Mouse (Mus musculus): Measurements from ENCODE around the gene Kremen2. TPM values are rescaled to one million over a fixed set of nuclear protein-coding genes. Genes with fewer than 3 reads are reported as not detected.
A peak's percentile ranks its signal among the peaks of the same experiment; 100 is the strongest.

Gene Kremen2
- polyA plus RNA-seq, 1 experiment from 2014 or later: 0.74 TPM

DNA sequence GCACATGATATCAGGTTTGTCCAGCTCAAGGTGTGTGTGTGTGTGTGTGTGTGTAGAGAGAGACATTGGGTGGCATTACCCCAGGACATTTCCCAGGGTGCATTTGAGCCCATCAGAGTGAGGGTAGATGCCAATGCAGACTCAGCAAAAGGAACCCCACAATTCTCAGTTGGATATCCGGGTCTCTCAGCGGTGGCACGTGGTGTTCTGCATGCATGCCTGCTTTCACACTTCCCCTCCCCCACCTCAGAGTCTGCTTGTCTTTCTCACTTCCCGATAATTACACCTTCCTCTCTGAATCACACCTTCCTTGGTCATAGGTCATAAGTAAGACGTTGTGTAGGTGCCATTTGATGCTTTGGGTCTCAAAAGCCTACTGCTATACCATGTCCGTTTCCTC lies 2.4 kb upstream of the Kremen2 start:
- DNase-seq (ENCODE audit: low spot score) (no peak), ATAC-seq (ENCODE audit: low FRiP score) (no peak)
- Histone ChIP-seq H3K9me3 (ENCODE audit: control insufficient read depth, low read length) (no peaks in the 10 kb centered on the region), H3K9ac (no peak overlapping the region), H3K36me3 (replicated peaks; ENCODE audit: control insufficient read depth, insufficient read depth) (peaks cover 19% of the 10 kb centered on the region), H3K4me3 (replicated peaks; ENCODE audit: low read length) (no peak overlapping the region), H3K27ac (no peak overlapping the region), H3K4me1 (replicated peaks; ENCODE audit: control insufficient read depth, insufficient read depth, low read length) (peaks cover 20% of the 10 kb centered on the region), H3K4me2 (replicated peaks) (no peak overlapping the region), H3K27me3 (ENCODE audit: control insufficient read depth, insufficient read depth, low read length) (peaks cover 49% of the 10 kb centered on the region)
- 44% methylated on average over 6 of the region's 6 CpGs for WGBS

GRCm38 (mm10) chr17:23747471-23747870 lies 1.8 kb upstream of the Kremen2 start:
- WGBS: 88% methylated on average over 3 of the region's 3 CpGs
- ATAC-seq (ENCODE audit: low FRiP score) (no peak), DNase-seq (ENCODE audit: low spot score) (no peak)
- Histone ChIP-seq H3K4me1 (replicated peaks; ENCODE audit: control insufficient read depth, insufficient read depth, low read length) (peaks cover 20% of the 10 kb centered on the region), H3K36me3 (replicated peaks; ENCODE audit: control insufficient read depth, insufficient read depth) (peaks cover 14% of the 10 kb centered on the region), H3K27me3 (ENCODE audit: control insufficient read depth, insufficient read depth, low read length) (peaks cover 54% of the 10 kb centered on the region), H3K27ac (no peak overlapping the region), H3K4me2 (replicated peaks) (no peak overlapping the region), H3K9ac (no peak overlapping the region), H3K9me3 (ENCODE audit: control insufficient read depth, low read length) (no peaks in the 10 kb centered on the region), H3K4me3 (replicated peaks; ENCODE audit: low read length) (no peak overlapping the region)

GRCm38 (mm10) chr17:23746767-23747166 lies 1.1 kb upstream of the Kremen2 start:
- Histone ChIP-seq H3K4me2 (replicated peaks) (no peak overlapping the region), H3K27ac (no peak overlapping the region), H3K9me3 (ENCODE audit: control insufficient read depth, low read length) (no peaks in the 10 kb centered on the region), H3K36me3 (replicated peaks; ENCODE audit: control insufficient read depth, insufficient read depth) (peaks cover 6% of the 10 kb centered on the region), H3K4me3 (replicated peaks; ENCODE audit: low read length) (no peak overlapping the region), H3K27me3 (ENCODE audit: control insufficient read depth, insufficient read depth, low read length) (peaks cover 61% of the 10 kb centered on the region), H3K9ac (no peak overlapping the region), H3K4me1 (replicated peaks; ENCODE audit: control insufficient read depth, insufficient read depth, low read length) (peaks cover 20% of the 10 kb centered on the region)
- WGBS: 84% methylated on average over 3 of the region's 3 CpGs
- DNase-seq (ENCODE audit: low spot score) (no peak), ATAC-seq (ENCODE audit: low FRiP score) (no peak)

GRCm38 (mm10) chr17:23746311-23746710 lies 678 bp upstream of the Kremen2 start:
- no peaks in the 10 kb centered on the region for H3K9me3 ChIP-seq (ENCODE audit: control insufficient read depth, low read length)
- peaks cover 66% of the 10 kb centered on the region for H3K27me3 ChIP-seq (ENCODE audit: control insufficient read depth, insufficient read depth, low read length)
- 3% methylated on average over 12 of the region's 12 CpGs for WGBS
- H3K36me3 ChIP-seq (replicated peaks; ENCODE audit: control insufficient read depth, insufficient read depth): peaks cover 2% of the 10 kb centered on the region
- peak overlapping the region; percentile 35 for H3K4me3 ChIP-seq (replicated peaks; ENCODE audit: low read length)
- no peak overlapping the region for H3K9ac ChIP-seq
- DNase-seq (ENCODE audit: low spot score) (no peak), ATAC-seq (ENCODE audit: low FRiP score) (no peak)
- H3K4me2 ChIP-seq (replicated peaks): peak overlapping the region; percentile 65
- peaks cover 20% of the 10 kb centered on the region for H3K4me1 ChIP-seq (replicated peaks; ENCODE audit: control insufficient read depth, insufficient read depth, low read length)
- no peak overlapping the region for H3K27ac ChIP-seq

GRCm38 (mm10) chr17:23744651-23745050 lies 982 bp downstream of the Kremen2 start:
- 2% methylated on average over 14 of the region's 14 CpGs for WGBS
- H3K9me3 ChIP-seq (ENCODE audit: control insufficient read depth, low read length): no peaks in the 10 kb centered on the region
- H3K4me2 ChIP-seq (replicated peaks): peak overlapping the region; percentile 65; the same call in 1 of the 2 replicates
- no peak overlapping the region for H3K9ac ChIP-seq
- H3K36me3 ChIP-seq (replicated peaks; ENCODE audit: control insufficient read depth, insufficient read depth): no peaks in the 10 kb centered on the region
- H3K4me3 ChIP-seq (replicated peaks; ENCODE audit: low read length): peak overlapping the region; percentile 35; the same call in 1 of the 2 replicates
- no peak overlapping the region for H3K27ac ChIP-seq
- no peak for ATAC-seq (ENCODE audit: low FRiP score)
- H3K4me1 ChIP-seq (replicated peaks; ENCODE audit: control insufficient read depth, insufficient read depth, low read length): peaks cover 20% of the 10 kb centered on the region
- no peak for DNase-seq (ENCODE audit: low spot score)
- H3K27me3 ChIP-seq (ENCODE audit: control insufficient read depth, insufficient read depth, low read length): peaks cover 69% of the 10 kb centered on the region

GRCm38 (mm10) chr17:23744076-23744475 lies 1.6 kb downstream of the Kremen2 start:
- Histone ChIP-seq H3K27me3 (ENCODE audit: control insufficient read depth, insufficient read depth, low read length) (peaks cover 69% of the 10 kb centered on the region), H3K4me2 (replicated peaks) (no peak overlapping the region), H3K9me3 (ENCODE audit: control insufficient read depth, low read length) (no peaks in the 10 kb centered on the region), H3K36me3 (replicated peaks; ENCODE audit: control insufficient read depth, insufficient read depth) (no peaks in the 10 kb centered on the region), H3K4me3 (replicated peaks; ENCODE audit: low read length) (no peak overlapping the region), H3K9ac (no peak overlapping the region), H3K27ac (no peak overlapping the region), H3K4me1 (replicated peaks; ENCODE audit: control insufficient read depth, insufficient read depth, low read length) (peaks cover 22% of the 10 kb centered on the region)
- no peak for DNase-seq (ENCODE audit: low spot score)
- WGBS: 23% methylated on average over 8 of the region's 8 CpGs
- ATAC-seq (ENCODE audit: low FRiP score): no peak

GRCm38 (mm10) chr17:23742941-23743340 lies 2.7 kb downstream of the Kremen2 start:
- Histone ChIP-seq H3K4me3 (replicated peaks; ENCODE audit: low read length) (peak overlapping the region; percentile 21; the same call in 1 of the 2 replicates), H3K9me3 (ENCODE audit: control insufficient read depth, low read length) (no peaks in the 10 kb centered on the region), H3K4me2 (replicated peaks) (no peak overlapping the region; the same call in 1 of the 2 replicates), H3K27ac (no peak overlapping the region), H3K9ac (no peak overlapping the region), H3K27me3 (ENCODE audit: control insufficient read depth, insufficient read depth, low read length) (peaks cover 67% of the 10 kb centered on the region), H3K4me1 (replicated peaks; ENCODE audit: control insufficient read depth, insufficient read depth, low read length) (peaks cover 33% of the 10 kb centered on the region), H3K36me3 (replicated peaks; ENCODE audit: control insufficient read depth, insufficient read depth) (no peaks in the 10 kb centered on the region)
- 62% methylated on average over 12 of the region's 12 CpGs for WGBS
- ATAC-seq (ENCODE audit: low FRiP score): no peak
- DNase-seq (ENCODE audit: low spot score): no peak

DNA sequence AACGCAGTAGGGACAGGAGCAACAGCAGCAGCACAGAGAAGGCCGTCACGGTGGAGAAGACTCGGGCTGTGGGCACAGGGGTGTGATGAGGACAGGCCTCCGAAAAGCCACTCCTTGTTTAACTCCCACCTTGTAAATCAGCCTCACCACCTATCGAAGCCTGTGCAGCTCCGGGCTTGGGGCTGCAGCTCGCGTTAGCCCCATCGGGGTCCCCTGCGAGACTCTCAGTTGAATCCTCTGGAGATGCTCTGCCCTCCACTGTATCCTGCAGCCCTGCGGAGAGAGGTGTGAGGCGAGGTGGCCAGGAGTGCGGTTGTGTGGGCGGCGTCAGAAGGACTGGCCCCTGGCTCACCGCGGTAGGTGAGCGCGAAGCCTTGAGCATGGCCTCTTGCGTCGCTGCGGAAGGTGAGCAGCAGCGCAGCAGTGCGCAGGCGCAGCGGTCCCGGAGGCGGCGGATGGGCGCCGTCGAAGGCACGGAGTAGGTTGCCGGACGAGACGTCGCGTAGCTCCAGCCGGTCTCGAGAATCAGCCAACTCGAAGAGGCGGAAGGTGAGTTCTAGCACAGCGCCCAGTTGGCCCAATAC lies 3.3 kb downstream of the Kremen2 start:
- peaks cover 35% of the 10 kb centered on the region for H3K4me1 ChIP-seq (replicated peaks; ENCODE audit: control insufficient read depth, insufficient read depth, low read length)
- H3K9ac ChIP-seq: peak overlapping the region; percentile 41

DNA sequence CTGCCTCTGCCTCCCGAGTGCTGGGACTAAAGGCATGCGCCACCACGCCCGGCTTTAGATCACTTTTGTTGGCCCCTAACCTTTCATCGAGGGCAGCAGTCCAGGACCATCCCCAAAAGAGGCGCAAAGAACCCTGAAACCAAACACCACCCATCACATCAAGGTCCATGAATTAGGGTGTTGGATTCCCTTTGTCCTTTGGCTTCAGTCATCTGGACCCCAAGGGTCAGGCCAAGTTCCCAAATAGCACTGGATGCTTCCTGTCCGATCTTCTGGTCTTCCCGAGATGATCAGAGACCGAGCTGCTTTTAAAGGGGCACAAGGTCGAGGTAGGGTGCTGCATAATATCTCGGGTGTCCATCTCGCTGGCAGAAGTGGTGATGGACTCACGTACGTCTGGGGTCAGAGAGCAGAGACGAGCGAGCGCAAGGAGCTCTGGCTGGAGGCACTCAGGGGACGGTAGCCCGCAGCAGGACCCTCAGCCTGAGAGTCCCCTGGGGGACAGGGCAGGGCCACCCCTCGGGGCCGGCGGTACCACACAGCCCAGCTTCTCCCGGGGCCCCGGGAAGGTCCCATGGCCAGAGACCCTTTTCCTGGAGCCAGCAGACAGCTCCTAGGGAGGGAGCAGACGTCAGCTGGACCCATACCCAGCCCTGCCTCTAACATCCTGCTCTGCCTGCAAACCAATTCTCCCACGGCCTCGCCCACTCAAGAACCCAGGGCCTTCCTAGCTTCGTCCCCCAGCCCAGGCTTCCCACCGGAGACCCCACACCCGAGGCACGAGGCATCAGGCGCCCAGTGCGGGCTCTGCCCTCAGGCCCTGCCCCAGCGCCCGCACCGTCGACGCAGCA lies 4.0 kb downstream of the Kremen2 start:
- WGBS: 52% methylated on average over 38 of the region's 38 CpGs
- ATAC-seq (ENCODE audit: low FRiP score): no peak
- Histone ChIP-seq H3K36me3 (replicated peaks; ENCODE audit: control insufficient read depth, insufficient read depth) (peaks cover 8% of the 10 kb centered on the region; the same call in 1 of the 2 replicates), H3K4me3 (replicated peaks; ENCODE audit: low read length) (peak overlapping the region; percentile 21; the same call in 1 of the 2 replicates), H3K27ac (no peak overlapping the region), H3K9ac (peak overlapping the region; percentile 41), H3K4me2 (replicated peaks) (peak overlapping the region; percentile 43; the same call in 1 of the 2 replicates), H3K4me1 (replicated peaks; ENCODE audit: control insufficient read depth, insufficient read depth, low read length) (peaks cover 35% of the 10 kb centered on the region), H3K9me3 (ENCODE audit: control insufficient read depth, low read length) (no peaks in the 10 kb centered on the region), H3K27me3 (ENCODE audit: control insufficient read depth, insufficient read depth, low read length) (peaks cover 55% of the 10 kb centered on the region)
- DNase-seq (ENCODE audit: low spot score): no peak

More for the DNA sequence above, 3.3 kb downstream of the Kremen2 start:
- Histone ChIP-seq H3K4me2 (replicated peaks) (peak overlapping the region; percentile 43), H3K27me3 (ENCODE audit: control insufficient read depth, insufficient read depth, low read length) (peaks cover 61% of the 10 kb centered on the region), H3K27ac (no peak overlapping the region), H3K4me3 (replicated peaks; ENCODE audit: low read length) (peak overlapping the region; percentile 21), H3K9me3 (ENCODE audit: control insufficient read depth, low read length) (no peaks in the 10 kb centered on the region), H3K36me3 (replicated peaks; ENCODE audit: control insufficient read depth, insufficient read depth) (peaks cover 2% of the 10 kb centered on the region; the same call in 1 of the 2 replicates)
- WGBS: 10% methylated on average over 44 of the region's 44 CpGs
- DNase-seq (ENCODE audit: low spot score) (no peak), ATAC-seq (ENCODE audit: low FRiP score) (no peak)

All from hindbrain, embryonic 14.5 days (tissue).